Mouse (Mus musculus) MEL (cell line): ENCODE results near the gene Trank1. TPM values are rescaled to one million over a fixed set of nuclear protein-coding genes. Genes with fewer than 3 reads are reported as not detected.

Experiments
- DNase-seq: peaks from one replicate; pipeline ENCODE4 v3.0.0; 2011; ENCODE audit warnings: low read depth, low spot score
- H3K27ac ChIP-seq: 2 replicates; pipeline ENCODE4 v1.5.1; 2012; ENCODE audit warnings: low read depth, mild to moderate bottlenecking, control low read depth, low read length, moderate library complexity; ENCODE audit not compliant: control insufficient read depth
- H3K27me3 ChIP-seq, 2 experiments: fragments of 150-350 bp in 1 of 2; sonication (generic) in 1 of 2; 2 replicates each; pipeline ENCODE4 v1.6.1; 2012; ENCODE audit warnings: low read length in 2 of 2, mild to moderate bottlenecking in 2 of 2, improper control_type of control experiment in 1 of 2, moderate library complexity in 1 of 2; ENCODE audit not compliant: insufficient read depth in 2 of 2, control insufficient read depth in 1 of 2
- H3K36me3 ChIP-seq, 2 experiments: 2 replicates each; pipeline ENCODE4 v1.6.1; 2012 to 2014; ENCODE audit warnings: low read length in 2 of 2, improper control_type of control experiment in 1 of 2, inconsistent platforms in 1 of 2, mild to moderate bottlenecking in 1 of 2; ENCODE audit not compliant: insufficient read depth in 2 of 2, control insufficient read depth in 1 of 2
- H3K4me1 ChIP-seq, 2 experiments: fragments of 150-350 bp in 1 of 2; sonication (generic) in 1 of 2; 2 replicates each; pipeline ENCODE4 v1.6.1; 2012; ENCODE audit warnings: low read length in 2 of 2, improper control_type of control experiment in 1 of 2, mild to moderate bottlenecking in 1 of 2; ENCODE audit not compliant: insufficient read depth in 2 of 2, control insufficient read depth in 1 of 2
- H3K4me3 ChIP-seq, 2 experiments: fragments of 150-350 bp in 1 of 2; sonication (generic) in 1 of 2; 2 replicates each; pipeline ENCODE4 v1.5.1; 2012; ENCODE audit warnings: low read depth in 2 of 2, low read length in 2 of 2, mild to moderate bottlenecking in 2 of 2, moderate library complexity in 2 of 2, control low read depth in 1 of 2, improper control_type of control experiment in 1 of 2; ENCODE audit not compliant: control insufficient read depth in 1 of 2, insufficient read depth in 1 of 2
- H3K79me2 ChIP-seq: 2 replicates; pipeline ENCODE4 v1.6.1; 2012; ENCODE audit warnings: mild to moderate bottlenecking, low read length, moderate library complexity; ENCODE audit not compliant: control insufficient read depth, poor library complexity, insufficient read depth
- H3K9ac ChIP-seq: 2 replicates; pipeline ENCODE4 v1.6.1; 2012; ENCODE audit warnings: low read depth, mild to moderate bottlenecking, control low read depth, low read length, moderate library complexity; ENCODE audit not compliant: control insufficient read depth, poor library complexity, severe bottlenecking
- H3K9me3 ChIP-seq: fragments of 150-350 bp; sonication (generic); replicated peaks from 2 replicates; pipeline ENCODE4 v1.6.1; 2012; ENCODE audit warnings: mild to moderate bottlenecking, low read length, improper control_type of control experiment, moderate library complexity; ENCODE audit not compliant: insufficient read depth
- CTCF ChIP-seq, 3 experiments: IDR thresholded peaks in 2 of 3; conservative IDR thresholded peaks in 1 of 3; 2 replicates each; pipeline ENCODE4 v1.5.1; 2011 to 2012; ENCODE audit warnings: low read length in 3 of 3, low read depth in 2 of 3, mild to moderate bottlenecking in 2 of 3, improper control_type of control experiment in 1 of 3, inconsistent platforms in 1 of 3, mixed read lengths in 1 of 3, moderate library complexity in 1 of 3; ENCODE audit not compliant: control insufficient read depth in 1 of 3, insufficient read depth in 1 of 3, poor library complexity in 1 of 3, severe bottlenecking in 1 of 3
- ELF1 ChIP-seq: IDR thresholded peaks from 2 replicates; pipeline ENCODE4 v1.6.1; 2014; ENCODE audit warnings: low read depth, mild to moderate bottlenecking, inconsistent platforms, low read length, improper control_type of control experiment, moderate library complexity
- GABPA ChIP-seq: IDR thresholded peaks from 2 replicates; pipeline ENCODE4 v1.6.1; 2012; ENCODE audit warnings: low read depth, mild to moderate bottlenecking, inconsistent platforms, low read length, improper control_type of control experiment, moderate library complexity
- HCFC1 ChIP-seq: IDR thresholded peaks from 2 replicates; pipeline ENCODE4 v1.6.1; 2012; ENCODE audit warnings: low read depth, mild to moderate bottlenecking, inconsistent platforms, low read length, improper control_type of control experiment, moderate library complexity
- JUND ChIP-seq: IDR thresholded peaks from 2 replicates; pipeline ENCODE4 v1.6.1; 2011; ENCODE audit warnings: low read depth, mild to moderate bottlenecking, improper control_type of control experiment, low read length
- KAT2A ChIP-seq: conservative IDR thresholded peaks from 2 replicates; pipeline ENCODE4 v1.6.1; 2012; ENCODE audit warnings: low read depth, low read length, improper control_type of control experiment, inconsistent platforms
- MAX ChIP-seq: IDR thresholded peaks from 2 replicates; pipeline ENCODE4 v1.6.1; 2011; ENCODE audit warnings: low read length, improper control_type of control experiment
- MAZ ChIP-seq: IDR thresholded peaks from 2 replicates; pipeline ENCODE4 v1.6.1; 2012; ENCODE audit warnings: low read depth, mild to moderate bottlenecking, inconsistent platforms, low read length, improper control_type of control experiment
- MYB ChIP-seq: IDR thresholded peaks from 2 replicates; pipeline ENCODE4 v1.6.1; 2011; ENCODE audit warnings: mild to moderate bottlenecking, low read depth, low read length, improper control_type of control experiment
- NELFE ChIP-seq: IDR thresholded peaks from 2 replicates; pipeline ENCODE4 v1.6.1; 2011; ENCODE audit warnings: low read depth, low read length, improper control_type of control experiment
- POLR2AphosphoS2 ChIP-seq: IDR thresholded peaks from 2 replicates; pipeline ENCODE4 v1.6.1; 2011; ENCODE audit warnings: low read length, improper control_type of control experiment
- RAD21 ChIP-seq: IDR thresholded peaks from 2 replicates; pipeline ENCODE4 v1.6.1; 2011; ENCODE audit warnings: mild to moderate bottlenecking, low read depth, low read length, improper control_type of control experiment
- RCOR1 ChIP-seq: IDR thresholded peaks from 2 replicates; pipeline ENCODE4 v1.6.1; 2012; ENCODE audit warnings: low read depth, mild to moderate bottlenecking, inconsistent platforms, low read length, improper control_type of control experiment
- SIN3A ChIP-seq: IDR thresholded peaks from 2 replicates; pipeline ENCODE4 v1.6.1; 2012; ENCODE audit warnings: low read length, improper control_type of control experiment, inconsistent platforms
- SMC3 ChIP-seq: IDR thresholded peaks from 2 replicates; pipeline ENCODE4 v1.6.1; 2011; ENCODE audit warnings: low read depth, low read length, improper control_type of control experiment
- TAL1 ChIP-seq: IDR thresholded peaks from 2 replicates; pipeline ENCODE4 v1.6.1; 2012; ENCODE audit warnings: mild to moderate bottlenecking, inconsistent platforms, low read length, moderate library complexity, mixed read lengths
- TBP ChIP-seq: IDR thresholded peaks from 2 replicates; pipeline ENCODE4 v1.8.0; 2011; ENCODE audit warnings: low read depth, low read length, improper control_type of control experiment
- TCF12 ChIP-seq: IDR thresholded peaks from 2 replicates; pipeline ENCODE4 v1.6.1; 2014; ENCODE audit warnings: low read depth, mild to moderate bottlenecking, inconsistent platforms, low read length, improper control_type of control experiment, moderate library complexity
- USF2 ChIP-seq, 2 experiments: IDR thresholded peaks; 2 replicates each; pipeline ENCODE4 v1.6.1; 2011 to 2012; ENCODE audit warnings: improper control_type of control experiment in 2 of 2, low read length in 2 of 2, borderline replicate concordance in 1 of 2, inconsistent platforms in 1 of 2, low read depth in 1 of 2, mild to moderate bottlenecking in 1 of 2; ENCODE audit not compliant: insufficient read depth in 1 of 2
- ZKSCAN1 ChIP-seq: IDR thresholded peaks from 2 replicates; pipeline ENCODE4 v1.6.1; 2012; ENCODE audit warnings: low read depth, mild to moderate bottlenecking, inconsistent platforms, low read length, improper control_type of control experiment, moderate library complexity
- ZNF384 ChIP-seq: IDR thresholded peaks from 2 replicates; pipeline ENCODE4 v1.6.1; 2012; ENCODE audit warnings: low read depth, mild to moderate bottlenecking, inconsistent platforms, low read length, improper control_type of control experiment
- polyA plus RNA-seq, 2 experiments: library from polyadenylated mRNA; stranded (reverse) in 1 of 2; unstranded in 1 of 2; fragments of >175 nt in 1 of 2; fragments of >200 nt in 1 of 2; gene quantifications; 2 replicates each; pipeline versions ENCODE4 v1.2.1 to v1.2.4; 2012; ENCODE audit warnings: low replicate concordance in 2 of 2, low read depth in 1 of 2; ENCODE audit not compliant: insufficient read length in 2 of 2, insufficient read depth in 1 of 2, missing spikeins in 1 of 2
- total RNA-seq: library from RNA; depleted of rRNA; stranded (reverse); fragments of 300-350 nt; gene quantifications from 2 replicates; pipeline ENCODE4 v1.2.3, GENCODE M21; 2012; rRNA removed

The Trank1 gene
- not detected in 2 replicates for total RNA-seq
- polyA plus RNA-seq = not detected

DNA sequence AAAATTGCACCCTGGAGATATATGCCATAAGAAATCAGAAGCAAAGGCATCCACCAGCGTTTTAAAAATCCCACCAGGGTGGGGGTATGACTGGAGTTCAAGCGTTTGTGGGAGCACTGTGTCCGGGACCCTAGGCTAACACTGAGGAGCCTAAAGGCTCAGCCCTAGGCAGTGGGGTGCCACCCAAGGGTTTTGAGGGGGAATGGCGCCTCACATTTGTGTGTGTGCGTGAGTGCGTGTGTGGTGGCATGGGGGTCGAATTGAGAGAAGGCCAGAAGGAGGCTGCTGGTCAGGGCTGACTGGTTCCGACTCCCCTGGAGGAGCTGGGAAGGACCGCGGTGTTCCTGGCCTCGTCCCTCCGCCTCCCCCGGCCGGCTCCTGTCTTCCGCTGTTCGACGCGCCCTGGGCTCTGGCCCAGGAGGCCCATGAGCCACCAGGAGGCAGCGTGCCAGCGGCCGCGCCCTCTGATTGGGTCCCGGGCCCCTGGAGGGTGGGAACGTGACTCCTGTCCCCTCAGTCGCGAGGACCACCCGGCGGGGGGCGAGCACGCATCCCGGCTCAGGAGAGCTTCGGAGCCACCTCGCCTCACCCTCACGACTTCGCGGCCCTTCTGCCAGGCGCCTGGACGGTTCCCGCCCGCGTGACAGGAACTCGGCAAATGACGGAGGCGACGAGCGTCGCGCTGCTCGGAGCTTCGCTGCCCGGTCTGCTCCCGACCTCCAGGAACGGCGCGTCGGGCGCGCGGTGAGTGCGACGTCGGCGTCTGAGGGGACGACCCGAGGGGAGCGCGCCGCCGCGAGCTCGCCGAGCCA, at the start of gene Trank1:
Trank1 (plus strand) TSS at position 709 of the 812 bp plus-strand sequence.
- Histone ChIP-seq H3K4me1 (no peaks in the 10 kb centered on the region), H3K79me2 (no peaks in the 10 kb centered on the region), H3K9me3 (no peaks in the 10 kb centered on the region), H3K9ac (no peak within 1 kb of the TSS), H3K27ac (no peak within 1 kb of the TSS), H3K27me3 (no peaks in the 10 kb centered on the region; a peak in 1 of 4 replicates), H3K4me3 (no peak within 1 kb of the TSS), H3K36me3 (no peaks in the 10 kb centered on the region)
- TF ChIP-seq CTCF (IDR thresholded peaks at IDR 0.05 in 2 of 3, conservative IDR thresholded peaks at IDR 0.05 in 1 of 3; ENCODE audit: control insufficient read depth in 1 of 3, insufficient read depth in 1 of 3, low read depth in 2 of 3, low read length in 3 of 3, poor library complexity in 1 of 3, severe bottlenecking in 1 of 3) (no peak), HCFC1 (no peak), KAT2A (no peak), NELFE (no peak), RCOR1 (no peak), MAX (no peak), SIN3A (no peak), ZKSCAN1 (no peak), TCF12 (no peak), TBP (no peak), TAL1 (no peak)
- DNase-seq = no peak

DNA sequence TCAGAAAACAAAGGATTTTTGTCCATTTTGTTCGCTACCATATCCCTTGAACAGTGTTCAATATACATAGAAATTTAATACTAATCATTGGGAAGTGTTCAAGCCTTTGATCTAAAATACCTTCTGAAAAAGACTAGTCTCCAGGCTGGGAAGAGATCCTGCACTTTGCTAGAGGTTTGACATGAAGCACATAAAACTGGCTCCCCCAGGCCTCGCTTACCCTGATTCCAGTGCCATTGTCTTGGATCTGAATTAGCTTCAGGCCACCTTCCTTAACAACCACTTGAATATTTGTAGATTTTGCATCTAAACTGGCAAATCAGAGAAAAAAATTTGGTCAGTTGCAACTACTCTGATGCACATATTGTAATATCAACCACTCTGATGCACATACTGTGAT, 43.5 kb upstream of the Trank1 start:
- TF ChIP-seq RAD21 (no peak), GABPA (no peak), USF2 (IDR thresholded peaks at IDR 0.05; ENCODE audit: borderline replicate concordance in 1 of 2, insufficient read depth in 1 of 2, low read depth in 1 of 2, low read length in 2 of 2) (no peak), MAZ (no peak), POLR2AphosphoS2 (no peak), JUND (no peak), SMC3 (no peak), RCOR1 (no peak), NELFE (no peak), ZNF384 (no peak), ELF1 (no peak), MYB (no peak)
- TF ChIP-seq, all 39 proteins: peak for 0
- no peak overlapping the region; the same call in 1 of the 2 replicates for H3K27ac ChIP-seq
- no peak overlapping the region for H3K9ac ChIP-seq
- peaks cover 26% of the 10 kb centered on the region for H3K79me2 ChIP-seq
- no peak overlapping the region for H3K4me3 ChIP-seq
- H3K4me1 ChIP-seq = peaks cover 0 to 2% of the 10 kb centered on the region in 2 experiments; a peak in 1 of 4 replicates
- H3K36me3 ChIP-seq = peaks cover 6 to 13% of the 10 kb centered on the region in 2 experiments
- H3K9me3 ChIP-seq = no peaks in the 10 kb centered on the region
- no peaks in the 10 kb centered on the region for H3K27me3 ChIP-seq
- no peak for DNase-seq
